Mouse (Mus musculus) heart, embryonic 14.5 days (tissue): Measurements from ENCODE around the gene Creb5. TPM values are rescaled to one million over a fixed set of nuclear protein-coding genes. Genes with fewer than 3 reads are reported as not detected.

Experiments used
- ATAC-seq: fragments of 200-750 bp; cut with Nextera tagmentation; 2 replicates; pipeline ENCODE4 v1.8.0; 2017; ENCODE audit warnings: low read depth, moderate TSS enrichment; ENCODE audit not compliant: insufficient number of reproducible peaks, insufficient read depth, low FRiP score
- H3K27ac ChIP-seq, 2 experiments: fragments of 200-500 bp in 1 of 2; fragments of 300-500 bp in 1 of 2; sonication (generic) in 1 of 2; replicated peaks in 1 of 2; 2 replicates each; pipeline ENCODE4 v1.5.1; 2012 to 2014; ENCODE audit warnings: low read depth in 2 of 2, low read length in 2 of 2, control low read depth in 1 of 2, mild to moderate bottlenecking in 1 of 2, mixed read lengths in 1 of 2; ENCODE audit not compliant: control insufficient read depth in 1 of 2, insufficient read depth in 1 of 2
- H3K27me3 ChIP-seq: fragments of 300-500 bp; sonication (generic); 2 replicates; pipeline ENCODE4 v1.6.1; 2014; ENCODE audit warnings: mild to moderate bottlenecking, low read length, control low read depth; ENCODE audit not compliant: control insufficient read depth, insufficient read depth
- H3K36me3 ChIP-seq: fragments of 300-500 bp; sonication (generic); 2 replicates; pipeline ENCODE4 v1.6.1; 2014; ENCODE audit warnings: mild to moderate bottlenecking, control low read depth, low read length, mixed read lengths; ENCODE audit not compliant: control insufficient read depth, insufficient read depth
- H3K4me1 ChIP-seq, 2 experiments: fragments of 200-500 bp in 1 of 2; fragments of 300-500 bp in 1 of 2; sonication (generic) in 1 of 2; 2 replicates each; pipeline ENCODE4 v1.6.1; 2012 to 2014; ENCODE audit warnings: low read length in 2 of 2, control low read depth in 1 of 2, mixed read lengths in 1 of 2; ENCODE audit not compliant: control insufficient read depth in 2 of 2, insufficient read depth in 2 of 2
- H3K4me2 ChIP-seq: fragments of 300-500 bp; sonication (generic); 2 replicates; pipeline ENCODE4 v1.6.1; 2014; ENCODE audit warnings: mild to moderate bottlenecking, low read length
- H3K4me3 ChIP-seq, 2 experiments: fragments of 200-500 bp in 1 of 2; fragments of 300-500 bp in 1 of 2; sonication (generic) in 1 of 2; 2 replicates each; pipeline ENCODE4 v1.5.1; 2012 to 2014; ENCODE audit warnings: low read length in 2 of 2, mild to moderate bottlenecking in 2 of 2, control low read depth in 1 of 2, low read depth in 1 of 2, moderate library complexity in 1 of 2; ENCODE audit not compliant: control insufficient read depth in 1 of 2, insufficient read depth in 1 of 2
- H3K9ac ChIP-seq: fragments of 300-500 bp; sonication (generic); 2 replicates; pipeline ENCODE4 v1.6.1; 2014; ENCODE audit warnings: mild to moderate bottlenecking, low read length
- H3K9me3 ChIP-seq: fragments of 300-500 bp; sonication (generic); 2 replicates; pipeline ENCODE4 v1.6.1; 2016; ENCODE audit warnings: low read length, control low read depth; ENCODE audit not compliant: control insufficient read depth
- WGBS: fragments of 180-500 bp; shearing (Covaris S2); extraction: QIAGEN DNeasy Blood & Tissue Kit; methylation state at CpG from one replicate; pipeline ENCODE4 v1.1.7; 2014; 5-methylcytosine and 5-hydroxymethylcytosine counted together
- polyA plus RNA-seq: library from polyadenylated mRNA; unstranded; fragments of >200 nt; fragmentation: Nextera tagmentation; extraction: Ambion mirVana; gene quantifications from 2 replicates; pipeline ENCODE4 v1.2.1, GENCODE M21; 2014

The Creb5 gene
- polyA plus RNA-seq, 1 experiment from 2014 or later: 38.3 TPM

GRCm38 (mm10) chr6:53469204-53469603, 182.1 kb downstream of the Creb5 start:
- no peak overlapping the region for H3K4me3 ChIP-seq

DNA sequence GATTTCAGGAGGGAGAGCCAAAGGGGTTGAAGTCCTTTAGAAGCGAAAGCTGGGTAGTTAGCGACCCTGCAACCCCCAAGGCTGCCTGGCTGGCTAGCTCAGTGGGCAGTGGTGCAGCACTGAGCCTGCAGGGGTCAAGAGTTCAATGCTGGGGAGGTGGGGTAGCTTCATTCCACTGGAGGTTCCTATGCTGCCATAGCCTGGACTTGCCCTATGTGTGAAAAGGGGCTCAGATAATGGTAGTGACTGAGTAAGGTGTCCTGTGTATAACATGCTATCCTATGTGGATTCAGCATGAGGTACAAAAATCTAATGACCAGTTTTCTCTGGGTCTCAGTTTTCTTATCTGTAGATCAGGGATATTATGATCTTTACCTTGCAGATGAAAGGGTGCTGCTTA, 182.6 kb downstream of the Creb5 start:
- WGBS: 89% methylated on average over 2 of the region's 2 CpGs
- H3K9me3 ChIP-seq: no peaks in the 10 kb centered on the region
- H3K27ac ChIP-seq: no peak overlapping the region
- H3K36me3 ChIP-seq: no peaks in the 10 kb centered on the region
- H3K4me1 ChIP-seq: peaks cover 7 to 10% of the 10 kb centered on the region in 2 experiments; a peak in 3 of 4 replicates
- no peaks in the 10 kb centered on the region for H3K27me3 ChIP-seq
- H3K9ac ChIP-seq: no peak overlapping the region
- no peak overlapping the region for H3K4me3 ChIP-seq
- no peak overlapping the region for H3K4me2 ChIP-seq
- ATAC-seq: no peak

More at GRCm38 (mm10) chr6:53469204-53469603, 182.1 kb downstream of the Creb5 start:
- H3K27ac ChIP-seq: no peak overlapping the region
- no peak for ATAC-seq
- H3K9me3 ChIP-seq: no peaks in the 10 kb centered on the region
- no peaks in the 10 kb centered on the region for H3K27me3 ChIP-seq
- 86% methylated on average over 4 of the region's 4 CpGs for WGBS
- H3K36me3 ChIP-seq: no peaks in the 10 kb centered on the region
- no peak overlapping the region for H3K9ac ChIP-seq
- peaks cover 7 to 10% of the 10 kb centered on the region in 2 experiments; a peak in 3 of 4 replicates for H3K4me1 ChIP-seq
- no peak overlapping the region for H3K4me2 ChIP-seq

- no peaks in the 10 kb centered on the region for H3K36me3 ChIP-seq
- H3K9ac ChIP-seq: no peak overlapping the region
- WGBS: 36% methylated on average over 8 of the region's 8 CpGs
- H3K4me3 ChIP-seq: no peak overlapping the region
- no peaks in the 10 kb centered on the region for H3K9me3 ChIP-seq
- H3K4me2 ChIP-seq: 0 out of 2 replicates have a peak overlapping the region, but pooled peaks have one; percentile 31
- peaks cover 7 to 10% of the 10 kb centered on the region in 2 experiments; a peak in 3 of 4 replicates for H3K4me1 ChIP-seq
- ATAC-seq: no peak
- no peaks in the 10 kb centered on the region for H3K27me3 ChIP-seq
- no peak overlapping the region for H3K27ac ChIP-seq
Observed at GRCm38 (mm10) chr6:53470559-53470958, 183.5 kb downstream of the Creb5 start.

DNA sequence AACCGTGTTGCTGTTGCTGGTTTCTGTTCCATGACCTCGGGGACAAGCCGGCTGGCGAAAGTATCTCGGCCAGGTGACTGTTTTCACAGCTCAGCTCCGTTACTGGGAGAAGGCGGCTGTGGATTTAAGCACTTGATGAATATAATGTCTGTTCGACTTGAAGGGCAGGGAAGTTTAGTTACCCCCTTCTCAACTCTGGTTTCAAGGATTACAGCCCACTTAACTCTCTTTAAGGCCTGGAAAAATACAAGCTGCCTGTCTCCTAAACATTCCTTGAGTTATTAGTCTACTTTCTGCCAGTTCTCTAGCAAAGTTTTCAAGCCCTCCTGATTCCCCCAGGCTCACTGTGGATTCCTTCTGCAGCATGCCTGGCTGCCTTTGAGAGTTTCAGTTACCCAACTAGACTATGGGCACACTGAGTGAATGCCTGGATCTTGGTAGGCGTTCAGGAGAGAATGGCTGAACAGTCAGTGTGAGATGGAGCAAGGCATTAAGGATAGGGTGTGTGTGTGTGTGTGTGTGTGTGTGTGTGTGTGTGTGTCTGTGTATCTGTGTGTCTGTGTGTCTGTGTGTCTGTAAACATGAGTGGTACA, 184.0 kb downstream of the Creb5 start:
- no peak for ATAC-seq
- 63% methylated on average over 9 of the region's 9 CpGs for WGBS
- no peak overlapping the region for H3K4me3 ChIP-seq
- H3K36me3 ChIP-seq: no peaks in the 10 kb centered on the region
- H3K27me3 ChIP-seq: no peaks in the 10 kb centered on the region
- H3K9me3 ChIP-seq: no peaks in the 10 kb centered on the region
- no peak overlapping the region for H3K27ac ChIP-seq
- H3K4me1 ChIP-seq: peaks cover 7 to 10% of the 10 kb centered on the region in 2 experiments; a peak in 3 of 4 replicates
- no peak overlapping the region for H3K9ac ChIP-seq
- 0 out of 2 replicates have a peak overlapping the region, but pooled peaks have one; percentile 31 for H3K4me2 ChIP-seq

GRCm38 (mm10) chr6:53472751-53473150, 185.7 kb downstream of the Creb5 start:
- H3K36me3 ChIP-seq: no peaks in the 10 kb centered on the region
- WGBS: 84% methylated on average over 7 of the region's 7 CpGs
- no peak overlapping the region for H3K4me3 ChIP-seq
- no peak overlapping the region for H3K27ac ChIP-seq
- no peaks in the 10 kb centered on the region for H3K27me3 ChIP-seq
- H3K4me1 ChIP-seq: peaks cover 7 to 10% of the 10 kb centered on the region in 2 experiments; a peak in 3 of 4 replicates
- no peaks in the 10 kb centered on the region for H3K9me3 ChIP-seq
- H3K4me2 ChIP-seq: no peak overlapping the region
- no peak for ATAC-seq
- no peak overlapping the region for H3K9ac ChIP-seq

DNA sequence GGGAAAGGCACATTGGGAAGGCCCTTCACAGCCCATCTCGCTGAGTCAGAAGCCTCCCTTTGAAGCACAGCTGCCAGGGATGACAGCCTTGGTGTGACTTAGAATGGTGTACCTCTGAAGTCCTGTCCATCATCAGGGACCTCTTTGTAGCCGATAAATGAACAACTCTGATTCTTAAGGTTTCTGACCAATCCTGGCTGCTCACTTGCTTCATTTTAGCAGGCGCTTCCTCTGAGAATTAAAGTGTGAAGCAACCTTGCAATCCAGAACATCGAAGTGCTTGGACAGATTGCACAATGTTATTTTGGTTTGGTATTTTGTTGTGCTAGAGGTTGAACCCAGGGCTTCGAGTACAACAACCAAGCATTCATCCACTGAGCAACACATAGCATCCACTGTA, 190.4 kb downstream of the Creb5 start:
- Histone ChIP-seq H3K9ac (no peak overlapping the region), H3K4me1 (no peaks in the 10 kb centered on the region), H3K9me3 (no peaks in the 10 kb centered on the region), H3K4me2 (no peak overlapping the region), H3K27ac (no peak overlapping the region), H3K4me3 (no peak overlapping the region), H3K36me3 (no peaks in the 10 kb centered on the region), H3K27me3 (no peaks in the 10 kb centered on the region)
- ATAC-seq: no peak
- WGBS: 82% methylated on average over 5 of the region's 5 CpGs

DNA sequence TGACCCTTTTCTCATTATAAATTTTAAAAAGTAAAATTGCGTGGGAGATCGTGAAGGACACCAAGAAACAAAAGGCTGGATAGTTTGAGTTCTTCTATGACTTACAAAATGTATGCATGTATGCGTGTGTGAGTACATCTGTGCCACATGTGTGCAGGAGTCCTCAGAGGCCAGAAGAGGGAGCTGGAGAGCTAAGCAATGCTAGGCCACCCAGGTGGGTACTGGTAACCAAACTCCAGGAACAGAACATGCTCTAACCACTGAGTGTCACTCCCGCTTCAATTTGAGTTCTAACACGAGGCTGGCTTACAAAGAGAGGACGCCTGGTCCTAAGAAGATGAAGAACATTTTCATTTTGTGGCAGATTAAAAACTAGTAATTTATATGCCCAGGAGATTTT, 203.8 kb downstream of the Creb5 start:
- no peaks in the 10 kb centered on the region for H3K9me3 ChIP-seq

DNA sequence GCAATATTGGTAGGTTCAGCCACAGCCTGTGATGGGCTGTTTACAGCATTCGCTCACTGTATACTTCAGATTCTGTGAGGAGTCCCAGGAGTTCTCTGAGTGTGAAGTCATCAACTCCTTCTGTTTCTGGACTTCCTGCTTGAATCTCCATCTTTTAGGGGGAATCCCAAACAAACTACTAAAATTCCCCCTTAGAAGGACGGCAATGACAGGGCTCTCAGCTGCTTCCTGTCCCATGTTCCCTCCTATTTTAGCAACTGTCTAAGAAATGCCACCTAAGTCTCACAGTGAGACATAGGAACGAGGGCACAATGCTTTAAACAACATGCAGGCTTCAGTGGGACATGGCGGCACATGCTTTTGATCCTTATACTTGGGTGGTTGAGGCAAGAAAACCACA, 204.3 kb downstream of the Creb5 start:
- Histone ChIP-seq H3K27me3 (no peaks in the 10 kb centered on the region), H3K9me3 (no peaks in the 10 kb centered on the region), H3K4me3 (no peak overlapping the region), H3K36me3 (no peaks in the 10 kb centered on the region), H3K9ac (no peak overlapping the region), H3K27ac (no peak overlapping the region), H3K4me1 (peaks cover 8 to 11% of the 10 kb centered on the region in 2 experiments), H3K4me2 (no peak overlapping the region)
- no peak for ATAC-seq
- WGBS: 87% methylated on average over 4 of the region's 4 CpGs

More for the DNA sequence above, 203.8 kb downstream of the Creb5 start:
- no peaks in the 10 kb centered on the region for H3K27me3 ChIP-seq
- H3K36me3 ChIP-seq: no peaks in the 10 kb centered on the region
- H3K4me3 ChIP-seq: no peak overlapping the region
- no peak for ATAC-seq
- peaks cover 5 to 11% of the 10 kb centered on the region in 2 experiments; a peak in 3 of 4 replicates for H3K4me1 ChIP-seq
- H3K27ac ChIP-seq: no peak overlapping the region
- no peak overlapping the region for H3K9ac ChIP-seq
- no peak overlapping the region for H3K4me2 ChIP-seq
- 93% methylated on average over 6 of the region's 6 CpGs for WGBS
